Mouse (Mus musculus) liver, embryonic 14.5 days (tissue): ENCODE measurements around the gene Chid1. TPM values are rescaled to one million over a fixed set of nuclear protein-coding genes. Genes with fewer than 3 reads are reported as not detected.

Experiments
- ATAC-seq: fragments of 200-750 bp; cut with Nextera tagmentation; 2 replicates; pipeline ENCODE4 v1.8.0; 2017; ENCODE audit warnings: moderate number of reproducible peaks, mild to moderate bottlenecking, moderate library complexity; ENCODE audit not compliant: insufficient read depth
- DNase-seq, 3 experiments: peaks; one replicate each; pipeline ENCODE4 v3.0.0-alpha.2; 2012 to 2013; ENCODE audit warnings: low read depth in 3 of 3, low spot score in 3 of 3
- H3K27ac ChIP-seq: fragments of 300-500 bp; sonication (generic); 2 replicates; pipeline ENCODE4 v1.5.1; 2014; ENCODE audit warnings: moderate library complexity, mild to moderate bottlenecking, control low read depth, inconsistent platforms
- H3K27me3 ChIP-seq: fragments of 300-500 bp; sonication (generic); 2 replicates; pipeline ENCODE4 v1.6.1; 2014; ENCODE audit warnings: mild to moderate bottlenecking, low read length, moderate library complexity; ENCODE audit not compliant: control insufficient read depth, insufficient read depth
- H3K36me3 ChIP-seq: fragments of 300-500 bp; sonication (generic); replicated peaks from 2 replicates; pipeline ENCODE4 v1.6.1; 2014; ENCODE audit warnings: low read depth; ENCODE audit not compliant: control insufficient read depth, insufficient read depth
- H3K4me1 ChIP-seq, 2 experiments: fragments of 200-500 bp in 1 of 2; fragments of 300-500 bp in 1 of 2; sonication (generic) in 1 of 2; replicated peaks; 2 replicates each; pipeline ENCODE4 v1.6.1; 2012 to 2014; ENCODE audit warnings: antibody characterized with exemption in 1 of 2, inconsistent platforms in 1 of 2, low read length in 1 of 2; ENCODE audit not compliant: control insufficient read depth in 2 of 2, insufficient read depth in 2 of 2
- H3K4me2 ChIP-seq: fragments of 300-500 bp; sonication (generic); 2 replicates; pipeline ENCODE4 v1.6.1; 2014; ENCODE audit warnings: low read depth, mild to moderate bottlenecking, control low read depth, moderate library complexity
- H3K4me3 ChIP-seq, 2 experiments: fragments of 200-500 bp in 1 of 2; fragments of 300-500 bp in 1 of 2; sonication (generic) in 1 of 2; 2 replicates each; pipeline ENCODE4 v1.5.1; 2012 to 2014; ENCODE audit warnings: low read depth in 2 of 2, low read length in 2 of 2, mild to moderate bottlenecking in 2 of 2, control low read depth in 1 of 2, inconsistent platforms in 1 of 2, moderate library complexity in 1 of 2; ENCODE audit not compliant: insufficient read depth in 1 of 2
- H3K9ac ChIP-seq: fragments of 300-500 bp; sonication (generic); replicated peaks from 2 replicates; pipeline ENCODE4 v1.6.1; 2014; ENCODE audit warnings: mild to moderate bottlenecking, control low read depth, moderate library complexity
- H3K9me3 ChIP-seq: fragments of 300-500 bp; sonication (generic); 2 replicates; pipeline ENCODE4 v1.6.1; 2016; ENCODE audit warnings: low read length, mixed read lengths; ENCODE audit not compliant: control insufficient read depth
- CTCF ChIP-seq: IDR thresholded peaks from 2 replicates; pipeline ENCODE4 v1.5.1; 2016; ENCODE audit warnings: antibody characterized with exemption, low read depth, control low read depth
- EP300 ChIP-seq: IDR thresholded peaks from 2 replicates; pipeline ENCODE4 v1.6.1; 2016; ENCODE audit warnings: antibody characterized with exemption, low read depth
- WGBS: fragments of 180-500 bp; shearing (Covaris S2); extraction: QIAGEN DNeasy Blood & Tissue Kit; methylation state at CpG from one replicate; pipeline ENCODE4 v1.1.7; 2014; ENCODE audit not compliant: insufficient replicate concordance; 5-methylcytosine and 5-hydroxymethylcytosine counted together
- polyA plus RNA-seq, 2 experiments: library from polyadenylated mRNA; depleted of rRNA in 1 of 2; stranded (reverse) in 1 of 2; unstranded in 1 of 2; fragments of >200 nt; fragmentation: Nextera tagmentation in 1 of 2; extraction: Ambion mirVana in 1 of 2; gene quantifications; 2 replicates each; pipeline versions ENCODE4 v1.2.1 to v1.2.3; 2012 to 2014

Gene Chid1
- polyA plus RNA-seq, 2 experiments: 12.1 to 23.0 TPM

DNA sequence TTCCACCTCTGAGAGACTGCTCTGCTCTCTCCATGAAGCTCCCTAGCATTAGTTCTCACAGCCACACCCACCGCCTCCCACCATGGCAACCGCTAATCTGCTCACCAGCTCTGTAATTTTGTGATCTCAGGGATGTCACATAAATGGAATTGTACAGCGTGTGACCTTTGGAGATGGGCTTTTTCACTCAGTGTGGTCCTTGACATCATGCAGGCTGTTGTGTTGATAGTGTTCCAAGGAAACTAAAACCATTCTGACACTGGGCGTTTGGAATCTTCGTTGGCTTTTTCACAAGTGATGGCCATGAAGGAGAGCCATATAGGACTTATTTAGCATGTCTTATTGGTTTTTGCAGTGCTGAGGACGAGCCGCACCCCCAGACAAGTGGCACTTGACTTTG lies 26.9 kb upstream of the Chid1 start:
- ATAC-seq (no peak), DNase-seq (no peak)
- H3K4me3 ChIP-seq: no peak overlapping the region
- H3K36me3 ChIP-seq: peaks cover 15% of the 10 kb centered on the region
- no peaks in the 10 kb centered on the region for H3K9me3 ChIP-seq
- H3K4me1 ChIP-seq: peaks cover 26 to 43% of the 10 kb centered on the region in 2 experiments
- no peaks in the 10 kb centered on the region for H3K27me3 ChIP-seq
- WGBS: 70% methylated on average over 7 of the region's 7 CpGs
- TF ChIP-seq EP300: no peak
- no peak for TF ChIP-seq CTCF
- no peak overlapping the region for H3K27ac ChIP-seq
- no peak overlapping the region for H3K4me2 ChIP-seq
- H3K9ac ChIP-seq: no peak overlapping the region

DNA sequence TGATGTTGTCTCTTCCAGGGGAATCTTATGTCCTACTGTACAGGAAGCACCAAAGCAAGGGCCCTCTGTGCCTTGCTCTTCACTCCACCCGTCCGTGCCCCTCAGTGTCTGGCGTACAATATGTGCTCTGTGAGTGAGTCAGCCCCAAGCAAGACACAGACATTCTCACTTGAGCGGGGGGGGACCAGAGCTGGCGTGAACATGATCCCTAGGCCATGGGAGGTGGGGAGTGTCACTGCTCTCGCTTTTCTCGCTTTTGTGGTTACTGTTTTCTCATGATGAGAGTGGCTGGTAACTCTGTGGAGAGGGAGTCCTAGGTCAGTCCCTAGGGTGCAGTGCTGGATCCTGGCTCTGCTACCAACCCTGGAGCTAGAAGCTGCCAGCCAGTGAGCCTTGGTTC lies 24.9 kb upstream of the Chid1 start:
- peak overlapping the region; percentile 0 to 98; a peak in 3 of 4 replicates for H3K4me3 ChIP-seq
- H3K27ac ChIP-seq: peak overlapping the region; percentile 28
- no peak for DNase-seq
- H3K9me3 ChIP-seq: no peaks in the 10 kb centered on the region
- WGBS: 67% methylated on average over 7 of the region's 7 CpGs
- no peak overlapping the region for H3K9ac ChIP-seq
- H3K27me3 ChIP-seq: no peaks in the 10 kb centered on the region
- H3K36me3 ChIP-seq: peaks cover 11% of the 10 kb centered on the region
- no peak for TF ChIP-seq EP300
- TF ChIP-seq CTCF: no peak
- peaks cover 45 to 58% of the 10 kb centered on the region in 2 experiments for H3K4me1 ChIP-seq
- peak overlapping the region; percentile 87 for H3K4me2 ChIP-seq
- no peak for ATAC-seq

DNA sequence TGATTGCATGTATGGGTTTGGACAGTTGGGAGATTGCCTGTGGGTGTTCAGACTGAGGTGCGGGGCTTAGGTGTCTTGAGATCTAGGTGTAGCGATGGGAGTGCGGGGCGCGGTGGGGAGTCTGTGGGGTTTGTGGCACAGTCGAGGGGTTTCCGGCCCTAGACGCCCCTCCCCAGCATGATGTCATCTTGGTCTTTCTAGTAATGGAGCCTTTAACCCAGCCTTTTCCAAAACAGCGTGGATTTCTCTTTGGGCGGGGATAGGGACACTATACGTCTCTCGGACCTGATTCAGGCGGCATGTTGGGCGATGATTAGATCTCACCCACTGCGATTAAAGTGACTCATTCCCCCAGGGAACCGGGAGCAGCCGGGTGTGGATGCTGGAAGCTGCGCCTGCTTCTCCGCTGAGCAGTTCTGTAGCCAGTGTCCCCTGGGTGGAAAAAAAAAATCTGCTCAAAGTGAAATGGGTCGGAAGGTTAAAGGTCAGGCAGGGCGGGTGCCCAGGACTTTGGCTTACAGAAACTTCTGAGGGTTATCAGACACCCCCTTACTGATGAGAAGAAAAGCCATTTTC lies 23.3 kb upstream of the Chid1 start:
- TF ChIP-seq EP300: no peak
- TF ChIP-seq CTCF: no peak
- Histone ChIP-seq H3K27ac (peak overlapping the region; percentile 82), H3K4me3 (peak overlapping the region; percentile 98), H3K4me1 (peaks cover 62 to 65% of the 10 kb centered on the region in 2 experiments), H3K9me3 (no peaks in the 10 kb centered on the region), H3K36me3 (peaks cover 6% of the 10 kb centered on the region), H3K9ac (peak overlapping the region; percentile 97), H3K4me2 (peak overlapping the region; percentile 87), H3K27me3 (no peaks in the 10 kb centered on the region)
- DNase-seq (no peak), ATAC-seq (no peak)
- WGBS: 3% methylated on average over 21 of the region's 21 CpGs

DNA sequence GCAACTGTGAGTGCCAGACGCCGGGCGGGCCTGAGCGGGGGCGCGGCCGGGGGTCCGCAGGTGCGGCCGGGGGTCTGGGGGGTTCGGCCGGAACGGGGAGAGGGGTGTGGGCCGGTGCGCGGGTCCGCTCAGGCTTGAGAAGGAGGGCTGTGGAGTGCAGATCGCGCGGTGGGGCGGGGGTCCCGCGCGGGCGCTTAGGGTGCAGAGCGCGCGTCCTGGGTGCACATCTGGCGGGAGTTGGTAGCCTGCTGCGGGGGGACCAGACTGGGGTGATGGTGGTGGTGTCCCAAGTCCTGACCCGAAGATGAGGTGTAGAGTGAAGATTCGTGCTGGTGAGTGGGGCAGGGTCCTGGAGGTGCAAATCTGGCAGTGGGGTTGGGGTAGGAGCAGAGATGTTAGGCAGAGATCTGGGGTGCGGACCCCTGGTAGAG lies 22.8 kb upstream of the Chid1 start:
- no peak for ATAC-seq

DNA sequence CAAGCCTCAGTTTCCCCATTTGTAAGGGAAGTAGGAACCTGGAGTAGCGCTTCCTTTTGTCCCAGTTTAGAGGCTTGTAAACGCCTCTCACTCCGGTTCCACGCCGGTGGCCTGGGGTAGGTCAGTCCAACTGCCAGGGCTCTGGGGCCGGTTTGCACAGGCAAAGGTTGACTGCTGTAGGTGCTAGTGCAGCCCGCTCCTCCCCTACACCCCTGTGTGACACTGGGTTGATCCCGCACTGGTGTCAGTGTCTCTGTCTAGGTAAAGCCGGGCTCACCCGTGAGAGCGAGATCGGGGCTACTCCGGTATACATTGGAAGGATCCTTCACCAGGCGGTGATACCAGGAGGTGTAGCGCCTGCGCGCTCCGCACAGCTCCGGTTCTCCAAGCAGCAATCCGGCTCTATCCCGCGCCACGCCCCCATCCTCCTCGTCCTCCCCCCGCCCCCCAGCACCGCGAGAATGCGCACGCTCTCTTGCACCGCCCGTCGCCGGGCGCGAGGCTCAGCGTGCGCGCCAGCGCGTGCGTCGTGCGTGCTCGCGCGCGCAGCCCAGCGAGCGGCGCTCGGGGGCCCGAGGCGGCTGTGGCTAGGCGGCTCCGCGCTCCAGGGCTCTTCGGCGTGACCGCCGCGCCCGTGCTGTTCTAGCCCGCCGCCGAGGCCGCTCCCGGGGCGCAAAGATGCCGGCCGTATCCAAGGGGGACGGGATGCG lies 22.2 kb upstream of the Chid1 start, which contains the start of gene Ap2a2:
TSS of gene Ap2a2 (plus strand) at position 492 of the 710 bp plus-strand sequence.
- TF ChIP-seq CTCF: no peak
- TF ChIP-seq EP300: no peak
- Histone ChIP-seq H3K4me2 (peak within 1 kb of the TSS; percentile 87), H3K9ac (peak within 1 kb of the TSS; percentile 97), H3K36me3 (peaks cover 6% of the 10 kb centered on the region), H3K27ac (peak within 1 kb of the TSS; percentile 100), H3K9me3 (no peaks in the 10 kb centered on the region), H3K4me1 (peaks cover 69 to 70% of the 10 kb centered on the region in 2 experiments), H3K27me3 (no peaks in the 10 kb centered on the region), H3K4me3 (peak within 1 kb of the TSS; percentile 98)
- ATAC-seq: peak; percentile 85
- peak; percentile 91 to 93 (median 92) for DNase-seq
- WGBS: under 1% methylated on average over 72 of the region's 72 CpGs

More for the DNA sequence above, 22.8 kb upstream of the Chid1 start:
- H3K4me1 ChIP-seq: peaks cover 67 to 69% of the 10 kb centered on the region in 2 experiments
- TF ChIP-seq CTCF (no peak), EP300 (no peak)
- H3K9ac ChIP-seq: peak overlapping the region; percentile 97
- no peak for DNase-seq
- peak overlapping the region; percentile 98 for H3K4me3 ChIP-seq
- no peaks in the 10 kb centered on the region for H3K9me3 ChIP-seq
- H3K27ac ChIP-seq: peak overlapping the region; percentile 82
- no peaks in the 10 kb centered on the region for H3K27me3 ChIP-seq
- peak overlapping the region; percentile 87 for H3K4me2 ChIP-seq
- peaks cover 6% of the 10 kb centered on the region for H3K36me3 ChIP-seq
- WGBS: 1% methylated on average over 33 of the region's 33 CpGs
